Mouse (Mus musculus): ENCODE results near the gene Ptpre. TPM values are rescaled to one million over a fixed set of nuclear protein-coding genes. Genes with fewer than 3 reads are reported as not detected.

Ptpre gene
- polyA plus RNA-seq, 1 experiment from 2014 or later, result 4.4 TPM

DNA sequence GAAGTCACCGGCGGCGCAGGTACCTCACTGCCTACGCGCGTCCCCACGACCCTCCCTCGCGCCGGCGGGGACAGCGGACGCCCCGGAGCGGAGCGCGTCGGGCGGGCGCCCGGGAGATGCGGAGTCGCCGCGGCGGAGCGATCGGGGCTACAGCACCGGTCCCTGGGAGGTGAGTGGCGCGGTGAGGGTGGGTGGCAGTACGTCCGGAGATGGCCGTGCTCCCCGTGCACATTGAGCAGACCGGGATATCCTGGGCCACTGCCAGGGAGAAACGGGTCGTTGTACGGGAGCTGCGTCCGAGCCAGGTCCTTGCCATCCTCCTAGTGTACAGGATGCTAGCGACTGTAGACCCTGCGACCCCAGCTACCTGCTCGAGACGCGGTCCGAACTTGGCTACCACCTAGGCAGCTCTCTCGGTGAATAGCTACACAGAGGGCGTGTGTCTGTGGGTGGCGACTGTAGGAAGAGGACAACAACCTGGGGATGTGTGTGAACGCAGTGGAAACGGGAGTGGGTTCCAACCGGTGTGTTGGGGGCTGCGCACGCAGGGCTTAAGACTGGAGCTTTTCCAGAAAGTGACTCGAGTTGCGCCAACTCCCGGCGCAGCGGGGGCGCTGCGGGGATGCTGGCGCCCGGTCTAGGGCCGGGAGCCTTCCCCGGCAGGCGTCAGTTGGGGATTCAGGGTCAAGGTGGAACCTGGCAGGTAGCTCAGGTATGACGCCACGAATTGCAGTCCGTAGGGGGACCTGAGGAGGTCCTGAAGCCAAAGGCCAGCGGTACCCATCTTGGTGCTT is 864 bp downstream of the Ptpre start:
- H3K36me3 ChIP-seq (ENCODE audit: control insufficient read depth, insufficient read depth, low read length), result no peaks in the 10 kb centered on the region
- no peak for DNase-seq (ENCODE audit: low spot score)
- peak overlapping the region; percentile 24; the same call in 1 of the 2 replicates for H3K27ac ChIP-seq (replicated peaks)
- ATAC-seq (ENCODE audit: low FRiP score, low TSS enrichment), result peak; percentile 43
- no peaks in the 10 kb centered on the region for H3K4me1 ChIP-seq (replicated peaks; ENCODE audit: control insufficient read depth, insufficient read depth)
- H3K4me2 ChIP-seq (replicated peaks; ENCODE audit: low read depth), result peak overlapping the region; percentile 99
- under 1% methylated on average over 69 of the region's 71 CpGs for WGBS
- no peaks in the 10 kb centered on the region for H3K27me3 ChIP-seq (ENCODE audit: control insufficient read depth, insufficient read depth, low read length)
- H3K9ac ChIP-seq (ENCODE audit: low read length), result peak overlapping the region; percentile 69
- TF ChIP-seq CTCF (IDR thresholded peaks at IDR 0.05; ENCODE audit: low read depth) (no peak), EP300 (optimal IDR thresholded peaks at IDR 0.05) (no peak)
- no peaks in the 10 kb centered on the region for H3K9me3 ChIP-seq (ENCODE audit: control insufficient read depth, low read length)
- peak overlapping the region; percentile 65 for H3K4me3 ChIP-seq (ENCODE audit: low read depth, low read length)

DNA sequence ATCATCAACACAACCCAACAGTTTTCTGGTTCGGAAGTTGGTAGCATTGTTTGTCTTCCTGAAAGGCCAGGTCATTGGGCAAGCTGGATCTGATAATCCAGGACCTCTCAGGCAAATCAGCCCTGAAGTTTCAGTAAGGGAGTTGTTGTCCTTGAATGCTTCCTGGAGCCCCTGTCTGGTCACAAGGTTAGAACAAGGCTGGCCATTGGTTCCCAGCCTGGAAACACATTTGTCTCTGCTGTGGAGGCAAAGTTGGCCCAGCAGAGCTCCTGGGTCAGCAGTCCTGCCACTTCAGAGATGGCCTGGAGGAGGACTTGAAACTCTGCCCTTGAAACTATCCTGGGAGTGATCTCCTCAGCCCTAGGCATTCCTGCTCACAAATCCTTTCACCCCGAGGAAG is 2.1 kb downstream of the Ptpre start:
- ATAC-seq (ENCODE audit: low FRiP score, low TSS enrichment), result no peak
- H3K36me3 ChIP-seq (ENCODE audit: control insufficient read depth, insufficient read depth, low read length), result no peaks in the 10 kb centered on the region
- no peaks in the 10 kb centered on the region for H3K27me3 ChIP-seq (ENCODE audit: control insufficient read depth, insufficient read depth, low read length)
- 82% methylated on average over 2 of the region's 2 CpGs for WGBS
- H3K9me3 ChIP-seq (ENCODE audit: control insufficient read depth, low read length), result no peaks in the 10 kb centered on the region
- no peak overlapping the region; the same call in 1 of the 2 replicates for H3K4me2 ChIP-seq (replicated peaks; ENCODE audit: low read depth)
- no peak for DNase-seq (ENCODE audit: low spot score)
- H3K4me3 ChIP-seq (ENCODE audit: low read depth, low read length), result no peak overlapping the region
- no peak overlapping the region for H3K27ac ChIP-seq (replicated peaks)
- TF ChIP-seq EP300 (optimal IDR thresholded peaks at IDR 0.05) (no peak), CTCF (IDR thresholded peaks at IDR 0.05; ENCODE audit: low read depth) (no peak)
- H3K4me1 ChIP-seq (replicated peaks; ENCODE audit: control insufficient read depth, insufficient read depth), result no peaks in the 10 kb centered on the region
- no peak overlapping the region for H3K9ac ChIP-seq (ENCODE audit: low read length)

DNA sequence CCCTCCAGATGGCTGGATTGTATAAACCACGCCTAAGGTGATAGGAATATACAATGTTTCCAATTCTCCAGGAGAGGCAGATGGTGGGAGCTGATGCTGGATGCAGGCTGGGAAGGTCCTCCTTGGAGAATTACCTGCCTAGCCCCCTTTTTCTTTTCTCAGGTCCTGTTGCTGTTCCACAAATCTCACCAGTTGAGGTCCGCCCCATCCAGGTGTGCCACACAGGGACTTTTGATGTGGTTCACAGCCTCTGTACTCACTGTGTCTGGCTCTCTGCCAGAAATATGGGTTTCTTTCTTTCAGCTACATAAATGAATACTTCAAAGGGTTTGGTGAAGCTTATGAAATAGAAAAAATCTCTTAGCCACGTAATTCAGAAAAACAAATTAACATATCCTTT is 5.0 kb downstream of the Ptpre start:
- Histone ChIP-seq H3K27ac (replicated peaks) (peak overlapping the region; percentile 58; the same call in 1 of the 2 replicates), H3K4me2 (replicated peaks; ENCODE audit: low read depth) (no peak overlapping the region), H3K4me1 (replicated peaks; ENCODE audit: control insufficient read depth, insufficient read depth) (no peaks in the 10 kb centered on the region), H3K9me3 (ENCODE audit: control insufficient read depth, low read length) (no peaks in the 10 kb centered on the region), H3K27me3 (ENCODE audit: control insufficient read depth, insufficient read depth, low read length) (no peaks in the 10 kb centered on the region), H3K4me3 (ENCODE audit: low read depth, low read length) (no peak overlapping the region), H3K36me3 (ENCODE audit: control insufficient read depth, insufficient read depth, low read length) (no peaks in the 10 kb centered on the region), H3K9ac (ENCODE audit: low read length) (no peak overlapping the region)
- no peak for TF ChIP-seq CTCF (IDR thresholded peaks at IDR 0.05; ENCODE audit: low read depth)
- no peak for TF ChIP-seq EP300 (optimal IDR thresholded peaks at IDR 0.05)
- 42% methylated on average over 3 of the region's 3 CpGs for WGBS
- ATAC-seq (ENCODE audit: low FRiP score, low TSS enrichment) (no peak), DNase-seq (ENCODE audit: low spot score) (no peak)

DNA sequence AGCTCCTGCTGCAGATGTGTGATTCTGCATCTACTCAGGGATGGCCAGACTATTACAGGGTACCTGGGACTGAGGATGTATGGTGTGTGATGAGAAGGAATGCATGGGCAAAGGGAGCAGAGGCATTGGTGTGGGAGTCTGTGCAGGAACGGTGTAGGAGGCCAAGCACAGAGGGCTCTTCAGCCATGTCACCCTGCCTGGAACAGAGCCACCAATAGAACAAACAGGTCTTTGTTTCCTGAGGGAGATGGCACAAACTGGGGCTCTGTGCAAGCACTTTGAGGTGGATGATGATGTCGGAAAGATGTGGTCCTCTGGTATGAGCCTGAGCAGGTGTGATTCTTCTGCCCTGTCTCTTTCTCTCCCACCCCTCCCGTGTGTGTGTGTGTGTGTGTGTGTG is 5.8 kb downstream of the Ptpre start:
- no peak overlapping the region for H3K27ac ChIP-seq (replicated peaks)
- 71% methylated on average over 3 of the region's 3 CpGs for WGBS
- H3K27me3 ChIP-seq (ENCODE audit: control insufficient read depth, insufficient read depth, low read length), result no peaks in the 10 kb centered on the region
- H3K36me3 ChIP-seq (ENCODE audit: control insufficient read depth, insufficient read depth, low read length), result no peaks in the 10 kb centered on the region
- TF ChIP-seq CTCF (IDR thresholded peaks at IDR 0.05; ENCODE audit: low read depth) (no peak), EP300 (optimal IDR thresholded peaks at IDR 0.05) (no peak)
- ATAC-seq (ENCODE audit: low FRiP score, low TSS enrichment) (no peak), DNase-seq (ENCODE audit: low spot score) (no peak)
- no peak overlapping the region for H3K4me3 ChIP-seq (ENCODE audit: low read depth, low read length)
- H3K4me1 ChIP-seq (replicated peaks; ENCODE audit: control insufficient read depth, insufficient read depth), result no peaks in the 10 kb centered on the region
- H3K9me3 ChIP-seq (ENCODE audit: control insufficient read depth, low read length), result no peaks in the 10 kb centered on the region
- H3K9ac ChIP-seq (ENCODE audit: low read length), result no peak overlapping the region
- H3K4me2 ChIP-seq (replicated peaks; ENCODE audit: low read depth), result no peak overlapping the region

DNA sequence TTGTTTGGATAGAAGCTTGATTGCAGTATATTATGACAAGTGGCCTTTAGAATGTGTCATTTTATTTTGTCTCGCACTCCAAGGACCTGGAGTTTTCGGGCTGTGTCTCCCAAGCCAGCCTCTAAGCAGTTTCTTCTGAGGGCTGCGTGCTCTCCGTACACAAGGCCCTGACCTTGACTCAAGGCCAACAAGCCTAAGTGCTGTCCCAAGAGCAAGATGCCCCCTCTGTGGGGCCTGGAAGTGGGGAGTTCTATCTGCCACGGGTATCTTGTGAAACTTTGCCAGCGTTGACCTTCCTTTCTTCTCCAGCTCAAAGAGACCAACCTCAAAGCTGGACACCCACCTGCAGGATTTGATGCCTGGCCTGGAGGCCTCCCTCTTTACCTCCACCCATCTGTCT is 7.0 kb downstream of the Ptpre start:
- no peak for DNase-seq (ENCODE audit: low spot score)
- ATAC-seq (ENCODE audit: low FRiP score, low TSS enrichment), result no peak
- Histone ChIP-seq H3K36me3 (ENCODE audit: control insufficient read depth, insufficient read depth, low read length) (no peaks in the 10 kb centered on the region), H3K4me3 (ENCODE audit: low read depth, low read length) (no peak overlapping the region), H3K9me3 (ENCODE audit: control insufficient read depth, low read length) (no peaks in the 10 kb centered on the region), H3K27me3 (ENCODE audit: control insufficient read depth, insufficient read depth, low read length) (no peaks in the 10 kb centered on the region), H3K4me2 (replicated peaks; ENCODE audit: low read depth) (no peak overlapping the region), H3K9ac (ENCODE audit: low read length) (no peak overlapping the region), H3K4me1 (replicated peaks; ENCODE audit: control insufficient read depth, insufficient read depth) (no peaks in the 10 kb centered on the region), H3K27ac (replicated peaks) (no peak overlapping the region)
- TF ChIP-seq CTCF (IDR thresholded peaks at IDR 0.05; ENCODE audit: low read depth) (no peak), EP300 (optimal IDR thresholded peaks at IDR 0.05) (no peak)
- 88% methylated on average over 6 of the region's 6 CpGs for WGBS

DNA sequence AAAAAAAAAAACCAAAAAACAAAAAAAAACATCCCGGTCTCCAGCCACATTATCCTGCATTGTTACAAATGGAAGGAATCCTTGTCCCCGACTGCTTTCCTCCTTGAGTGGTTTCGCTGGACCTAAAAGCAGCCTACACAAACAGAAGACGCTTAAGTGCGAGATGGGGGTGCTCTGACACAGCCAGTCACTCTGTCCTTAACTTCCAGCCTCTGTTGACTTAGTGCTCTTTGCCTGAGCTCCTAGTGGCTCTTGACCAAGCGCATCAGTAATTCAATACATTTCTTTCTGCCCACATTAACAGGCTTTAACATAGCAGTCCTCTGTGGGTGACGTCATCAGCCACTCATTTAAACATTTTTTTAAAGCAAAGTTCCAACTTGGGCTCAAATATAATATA is 8.7 kb downstream of the Ptpre start:
- TF ChIP-seq EP300 (optimal IDR thresholded peaks at IDR 0.05), result no peak
- no peak for TF ChIP-seq CTCF (IDR thresholded peaks at IDR 0.05; ENCODE audit: low read depth)
- no peaks in the 10 kb centered on the region for H3K4me1 ChIP-seq (replicated peaks; ENCODE audit: control insufficient read depth, insufficient read depth)
- ATAC-seq (ENCODE audit: low FRiP score, low TSS enrichment), result no peak
- 40% methylated on average over 7 of the region's 7 CpGs for WGBS
- H3K27ac ChIP-seq (replicated peaks), result no peak overlapping the region
- H3K9me3 ChIP-seq (ENCODE audit: control insufficient read depth, low read length), result no peaks in the 10 kb centered on the region
- DNase-seq (ENCODE audit: low spot score), result no peak
- H3K4me3 ChIP-seq (ENCODE audit: low read depth, low read length), result no peak overlapping the region
- H3K9ac ChIP-seq (ENCODE audit: low read length), result no peak overlapping the region
- no peaks in the 10 kb centered on the region for H3K36me3 ChIP-seq (ENCODE audit: control insufficient read depth, insufficient read depth, low read length)
- no peak overlapping the region for H3K4me2 ChIP-seq (replicated peaks; ENCODE audit: low read depth)
- no peaks in the 10 kb centered on the region for H3K27me3 ChIP-seq (ENCODE audit: control insufficient read depth, insufficient read depth, low read length)

All from stomach, postnatal 0 days (tissue).